In genomic region chr2:129199328-129200085, GRCm38 (mm10) we compare ENCODE assay signal across 8 mouse cellular contexts. TPM values are rescaled to one million over a fixed set of nuclear protein-coding genes. Genes with fewer than 3 reads are reported as not detected.
DNase-seq lines count a peak whose midpoint lies in the region; ATAC-seq lines count a peak whose summit lies in the region.

No protein-coding gene starts in this region.

- H3K9ac ChIP-seq in heart, embryonic 12.5 days, result peak overlapping the region; percentile 82
- H3K9ac ChIP-seq in limb, embryonic 13.5 days, result peak overlapping the region; percentile 91
- peak overlapping the region; percentile 69 for H3K9ac ChIP-seq in neural tube, embryonic 15.5 days (replicated peaks)

- H3K36me3 ChIP-seq in heart, embryonic 12.5 days, result peaks cover 42% of the 10 kb centered on the region
- H3K36me3 ChIP-seq in limb, embryonic 13.5 days, result peaks cover 39% of the 10 kb centered on the region
- H3K36me3 ChIP-seq in neural tube, embryonic 15.5 days, result peaks cover 18% of the 10 kb centered on the region

- peak overlapping the region; percentile 89 for H3K27ac ChIP-seq in heart, embryonic 12.5 days (ENCODE audit: poor library complexity, severe bottlenecking)
- H3K27ac ChIP-seq in limb, embryonic 13.5 days, result no peak overlapping the region
- H3K27ac ChIP-seq in neural tube, embryonic 15.5 days (replicated peaks), result peak overlapping the region; percentile 91

- no peak for ATAC-seq in heart, embryonic 12.5 days (ENCODE audit: insufficient number of reproducible peaks, low FRiP score)
- no peak for ATAC-seq in limb, embryonic 13.5 days (ENCODE audit: low FRiP score, low read depth)
- peak; percentile 4; the same call in 1 of the 2 replicates for ATAC-seq in neural tube, embryonic 15.5 days (ENCODE audit: low FRiP score)

- DNase-seq in adrenal gland, postnatal 14 days, result peak; percentile 11
- DNase-seq in adrenal gland, adult 8-10 months, result no peak
- peak; percentile 33 for DNase-seq in thymus, postnatal 14 days
- DNase-seq in thymus, postnatal 36 days, result no peak
- no peak for DNase-seq in frontal cortex, adult 2 months (ENCODE audit: extremely low spot score in 1 of 2, low spot score in 1 of 2)

- H3K27me3 ChIP-seq in heart, embryonic 12.5 days (replicated peaks), result no peaks in the 10 kb centered on the region
- no peaks in the 10 kb centered on the region for H3K27me3 ChIP-seq in limb, embryonic 13.5 days
- no peaks in the 10 kb centered on the region for H3K27me3 ChIP-seq in neural tube, embryonic 15.5 days (replicated peaks)

- H3K4me1 ChIP-seq in heart, embryonic 12.5 days (replicated peaks), result peaks cover 21% of the 10 kb centered on the region
- peaks cover 20% of the 10 kb centered on the region for H3K4me1 ChIP-seq in limb, embryonic 13.5 days
- peaks cover 33% of the 10 kb centered on the region for H3K4me1 ChIP-seq in neural tube, embryonic 15.5 days

- no peaks in the 10 kb centered on the region for H3K9me3 ChIP-seq in heart, embryonic 12.5 days (replicated peaks)
- H3K9me3 ChIP-seq in limb, embryonic 13.5 days, result no peaks in the 10 kb centered on the region
- H3K9me3 ChIP-seq in neural tube, embryonic 15.5 days (replicated peaks), result no peaks in the 10 kb centered on the region

- peak overlapping the region; percentile 98 for H3K4me3 ChIP-seq in heart, embryonic 12.5 days
- peak overlapping the region; percentile 80 for H3K4me3 ChIP-seq in limb, embryonic 13.5 days
- peak overlapping the region; percentile 83 for H3K4me3 ChIP-seq in neural tube, embryonic 15.5 days (replicated peaks)

- WGBS in heart, embryonic 12.5 days, result 24% methylated on average over 31 of the region's 31 CpGs
- 25% methylated on average over 29 of the region's 31 CpGs for WGBS in limb, embryonic 13.5 days
- WGBS in neural tube, embryonic 15.5 days, result 16% methylated on average over 24 of the region's 31 CpGs

- peak overlapping the region; percentile 81 for H3K4me2 ChIP-seq in heart, embryonic 12.5 days
- peak overlapping the region; percentile 88 for H3K4me2 ChIP-seq in limb, embryonic 13.5 days (replicated peaks)
- peak overlapping the region; percentile 90 for H3K4me2 ChIP-seq in neural tube, embryonic 15.5 days

RNA-seq across cellular contexts. Expression of gene Slc20a1, which starts 0.9 kb away (rescaled TPM):
- 19.1 and 24.3 TPM in 2 replicates for total RNA-seq in adrenal gland, postnatal 14 days (2021)
- 10 to 100 TPM; 14.9 to 27.6 (median 22.8) TPM for total RNA-seq in adrenal gland, adult 8-10 months (2022)
- 45.8 and 47.5 TPM in 2 replicates for polyA plus RNA-seq in heart, embryonic 12.5 days (2016; fragmentation: Nextera tagmentation; extraction: Ambion mirVana)
- 33.8 and 35.5 TPM in 2 replicates for polyA plus RNA-seq in limb, embryonic 13.5 days (2015; fragmentation: Nextera tagmentation; extraction: Ambion mirVana)
- 48.2 and 48.9 TPM in 2 replicates for polyA plus RNA-seq in neural tube, embryonic 15.5 days (2015; fragmentation: Nextera tagmentation; extraction: Ambion mirVana)
- polyA plus RNA-seq in frontal cortex, adult 2 months (2012; rRNA removed), result 159 and 177 TPM in 2 replicates

Comparison
In these comparisons a context has a peak if more than half of its experiments do, and no peak if none do; other contexts are left out.
1. DNase-seq: peak in adrenal gland, postnatal 14 days (single experiment) and thymus, postnatal 14 days (single experiment); none in adrenal gland, adult 8-10 months (single experiment), thymus, postnatal 36 days (0 of 2) and frontal cortex, adult 2 months (0 of 2).
2. Peak in every context shown above with its lines, with median percentiles within 50 percentile points of each other: H3K4me2 ChIP-seq, H3K4me3 ChIP-seq and H3K9ac ChIP-seq.